Mouse (Mus musculus) kidney, postnatal 0 days (tissue): ENCODE measurements around the gene Enc1. TPM values are rescaled to one million over a fixed set of nuclear protein-coding genes. Genes with fewer than 3 reads are reported as not detected.

ENCODE experiments used
- ATAC-seq: fragments of 200-750 bp; cut with Nextera tagmentation; replicated peaks from 2 replicates; pipeline ENCODE4 v1.8.0; 2017; ENCODE audit warnings: low read depth, moderate number of reproducible peaks, moderate TSS enrichment, moderate library complexity; ENCODE audit not compliant: low FRiP score
- DNase-seq: peaks from one replicate; pipeline ENCODE4 v3.0.0-alpha.2; 2016; ENCODE audit warnings: low spot score
- H3K27ac ChIP-seq: fragments of 300-500 bp; sonication (generic); 2 replicates; pipeline ENCODE4 v1.5.1; 2014; ENCODE audit warnings: mild to moderate bottlenecking
- H3K27me3 ChIP-seq: fragments of 300-500 bp; sonication (generic); 2 replicates; pipeline ENCODE4 v1.6.1; 2014; ENCODE audit warnings: low read length, mixed read lengths; ENCODE audit not compliant: insufficient read depth
- H3K36me3 ChIP-seq: fragments of 300-500 bp; sonication (generic); 2 replicates; pipeline ENCODE4 v1.6.1; 2014; ENCODE audit warnings: low read length, mixed read lengths; ENCODE audit not compliant: insufficient read depth
- H3K4me1 ChIP-seq: fragments of 300-500 bp; sonication (generic); replicated peaks from 2 replicates; pipeline ENCODE4 v1.6.1; 2014; ENCODE audit warnings: antibody characterized with exemption, low read length, mixed read lengths; ENCODE audit not compliant: insufficient read depth
- H3K4me2 ChIP-seq: fragments of 300-500 bp; sonication (generic); 2 replicates; pipeline ENCODE4 v1.6.1; 2014; ENCODE audit warnings: mild to moderate bottlenecking, low read length, moderate library complexity, mixed read lengths
- H3K4me3 ChIP-seq: fragments of 300-500 bp; sonication (generic); replicated peaks from 2 replicates; pipeline ENCODE4 v1.5.1; 2014; ENCODE audit warnings: low read depth, low read length
- H3K9ac ChIP-seq: fragments of 300-500 bp; sonication (generic); 2 replicates; pipeline ENCODE4 v1.6.1; 2014; ENCODE audit warnings: low read depth, low read length
- H3K9me3 ChIP-seq: fragments of 300-500 bp; sonication (generic); replicated peaks from 2 replicates; pipeline ENCODE4 v1.6.1; 2016; ENCODE audit warnings: low read length, inconsistent platforms, mixed read lengths
- CTCF ChIP-seq: IDR thresholded peaks from 2 replicates; pipeline ENCODE4 v1.5.1; 2016; ENCODE audit warnings: antibody characterized with exemption, low read depth, mild to moderate bottlenecking, moderate library complexity
- WGBS: fragments of 180-500 bp; shearing (Covaris S2); extraction: QIAGEN DNeasy Blood & Tissue Kit; methylation state at CpG from one replicate; pipeline ENCODE4 v1.1.7; 2014; 5-methylcytosine and 5-hydroxymethylcytosine counted together
- polyA plus RNA-seq: library from polyadenylated mRNA; unstranded; fragments of >200 nt; fragmentation: Nextera tagmentation; extraction: Ambion mirVana; gene quantifications from 2 replicates; pipeline ENCODE4 v1.2.1, GENCODE M21; 2015

Gene Enc1
- polyA plus RNA-seq, 1 experiment from 2014 or later, result 8.1 TPM

- H3K9me3 ChIP-seq, result no peaks in the 10 kb centered on the region
- ATAC-seq (no peak), DNase-seq (no peak)
- no peak overlapping the region for H3K9ac ChIP-seq
- H3K4me2 ChIP-seq, result no peak overlapping the region
- no peak overlapping the region for H3K27ac ChIP-seq
- TF ChIP-seq CTCF, result no peak
- H3K36me3 ChIP-seq, result no peaks in the 10 kb centered on the region
- H3K27me3 ChIP-seq, result no peaks in the 10 kb centered on the region
- WGBS, result 55% methylated on average over 7 of the region's 7 CpGs
- H3K4me3 ChIP-seq, result no peak overlapping the region
- H3K4me1 ChIP-seq, result peaks cover 6% of the 10 kb centered on the region; the same call in 1 of the 2 replicates
Measured at GRCm38 (mm10) chr13:97208112-97208478, 32.8 kb upstream of the Enc1 start.

- Histone ChIP-seq H3K4me1 (peaks cover 6% of the 10 kb centered on the region; the same call in 1 of the 2 replicates), H3K36me3 (no peaks in the 10 kb centered on the region), H3K9me3 (no peaks in the 10 kb centered on the region), H3K9ac (no peak overlapping the region), H3K27me3 (no peaks in the 10 kb centered on the region), H3K4me3 (no peak overlapping the region), H3K27ac (no peak overlapping the region), H3K4me2 (no peak overlapping the region)
- ATAC-seq (no peak), DNase-seq (no peak)
- 78% methylated on average over 3 of the region's 3 CpGs for WGBS
- TF ChIP-seq CTCF, result no peak
Measured at GRCm38 (mm10) chr13:97208500-97209010, 32.4 kb upstream of the Enc1 start.

- no peak overlapping the region for H3K4me2 ChIP-seq
- H3K4me1 ChIP-seq, result no peaks in the 10 kb centered on the region
- H3K9ac ChIP-seq, result no peak overlapping the region
- H3K27ac ChIP-seq, result no peak overlapping the region
- no peaks in the 10 kb centered on the region for H3K36me3 ChIP-seq
- no peak overlapping the region for H3K4me3 ChIP-seq
- no peaks in the 10 kb centered on the region for H3K9me3 ChIP-seq
- no peaks in the 10 kb centered on the region for H3K27me3 ChIP-seq
- no peak for TF ChIP-seq CTCF
- no peak for DNase-seq
- ATAC-seq, result no peak
- 61% methylated on average over 3 of the region's 3 CpGs for WGBS
Measured at GRCm38 (mm10) chr13:97214583-97215268, 26.2 kb upstream of the Enc1 start.

- Histone ChIP-seq H3K9ac (no peak overlapping the region), H3K9me3 (no peaks in the 10 kb centered on the region), H3K36me3 (no peaks in the 10 kb centered on the region), H3K27me3 (no peaks in the 10 kb centered on the region), H3K4me2 (no peak overlapping the region), H3K4me3 (no peak overlapping the region), H3K4me1 (no peaks in the 10 kb centered on the region), H3K27ac (no peak overlapping the region)
- ATAC-seq, result no peak
- no peak for TF ChIP-seq CTCF
- WGBS, result 60% methylated on average over 4 of the region's 4 CpGs
- no peak for DNase-seq
Measured at GRCm38 (mm10) chr13:97215563-97215962, 25.3 kb upstream of the Enc1 start.

GRCm38 (mm10) chr13:97216196-97216595, 24.7 kb upstream of the Enc1 start:
- no peaks in the 10 kb centered on the region for H3K9me3 ChIP-seq
- H3K4me3 ChIP-seq, result no peak overlapping the region
- no peak overlapping the region for H3K27ac ChIP-seq
- no peak overlapping the region for H3K9ac ChIP-seq
- TF ChIP-seq CTCF, result no peak
- no peaks in the 10 kb centered on the region for H3K4me1 ChIP-seq
- ATAC-seq (no peak), DNase-seq (no peak)
- 28% methylated on average over 5 of the region's 5 CpGs for WGBS
- H3K27me3 ChIP-seq, result no peaks in the 10 kb centered on the region
- no peak overlapping the region for H3K4me2 ChIP-seq
- H3K36me3 ChIP-seq, result no peaks in the 10 kb centered on the region

- no peak overlapping the region for H3K4me2 ChIP-seq
- no peaks in the 10 kb centered on the region for H3K9me3 ChIP-seq
- DNase-seq (no peak), ATAC-seq (no peak)
- H3K4me1 ChIP-seq, result no peaks in the 10 kb centered on the region
- no peaks in the 10 kb centered on the region for H3K27me3 ChIP-seq
- no peak for TF ChIP-seq CTCF
- no peak overlapping the region for H3K4me3 ChIP-seq
- WGBS, result 85% methylated on average over 3 of the region's 3 CpGs
- H3K36me3 ChIP-seq, result no peaks in the 10 kb centered on the region
- no peak overlapping the region for H3K27ac ChIP-seq
- no peak overlapping the region for H3K9ac ChIP-seq
Measured at GRCm38 (mm10) chr13:97220022-97220421, 20.9 kb upstream of the Enc1 start.
